Mouse (Mus musculus) heart, embryonic 14.5 days (tissue): ENCODE measurements around the gene Slc22a3. TPM values are rescaled to one million over a fixed set of nuclear protein-coding genes. Genes with fewer than 3 reads are reported as not detected.

Source experiments
- ATAC-seq: fragments of 200-750 bp; cut with Nextera tagmentation; 2 replicates; pipeline ENCODE4 v1.8.0; 2017; ENCODE audit warnings: low read depth, moderate TSS enrichment; ENCODE audit not compliant: insufficient number of reproducible peaks, insufficient read depth, low FRiP score
- H3K27ac ChIP-seq, 2 experiments: fragments of 200-500 bp in 1 of 2; fragments of 300-500 bp in 1 of 2; sonication (generic) in 1 of 2; replicated peaks in 1 of 2; 2 replicates each; pipeline ENCODE4 v1.5.1; 2012 to 2014; ENCODE audit warnings: low read depth in 2 of 2, low read length in 2 of 2, control low read depth in 1 of 2, mild to moderate bottlenecking in 1 of 2, mixed read lengths in 1 of 2; ENCODE audit not compliant: control insufficient read depth in 1 of 2, insufficient read depth in 1 of 2
- H3K27me3 ChIP-seq: fragments of 300-500 bp; sonication (generic); 2 replicates; pipeline ENCODE4 v1.6.1; 2014; ENCODE audit warnings: mild to moderate bottlenecking, low read length, control low read depth; ENCODE audit not compliant: control insufficient read depth, insufficient read depth
- H3K36me3 ChIP-seq: fragments of 300-500 bp; sonication (generic); 2 replicates; pipeline ENCODE4 v1.6.1; 2014; ENCODE audit warnings: mild to moderate bottlenecking, control low read depth, low read length, mixed read lengths; ENCODE audit not compliant: control insufficient read depth, insufficient read depth
- H3K4me1 ChIP-seq, 2 experiments: fragments of 200-500 bp in 1 of 2; fragments of 300-500 bp in 1 of 2; sonication (generic) in 1 of 2; 2 replicates each; pipeline ENCODE4 v1.6.1; 2012 to 2014; ENCODE audit warnings: low read length in 2 of 2, control low read depth in 1 of 2, mixed read lengths in 1 of 2; ENCODE audit not compliant: control insufficient read depth in 2 of 2, insufficient read depth in 2 of 2
- H3K4me2 ChIP-seq: fragments of 300-500 bp; sonication (generic); 2 replicates; pipeline ENCODE4 v1.6.1; 2014; ENCODE audit warnings: mild to moderate bottlenecking, low read length
- H3K4me3 ChIP-seq, 2 experiments: fragments of 200-500 bp in 1 of 2; fragments of 300-500 bp in 1 of 2; sonication (generic) in 1 of 2; 2 replicates each; pipeline ENCODE4 v1.5.1; 2012 to 2014; ENCODE audit warnings: low read length in 2 of 2, mild to moderate bottlenecking in 2 of 2, control low read depth in 1 of 2, low read depth in 1 of 2, moderate library complexity in 1 of 2; ENCODE audit not compliant: control insufficient read depth in 1 of 2, insufficient read depth in 1 of 2
- H3K9ac ChIP-seq: fragments of 300-500 bp; sonication (generic); 2 replicates; pipeline ENCODE4 v1.6.1; 2014; ENCODE audit warnings: mild to moderate bottlenecking, low read length
- H3K9me3 ChIP-seq: fragments of 300-500 bp; sonication (generic); 2 replicates; pipeline ENCODE4 v1.6.1; 2016; ENCODE audit warnings: low read length, control low read depth; ENCODE audit not compliant: control insufficient read depth
- WGBS: fragments of 180-500 bp; shearing (Covaris S2); extraction: QIAGEN DNeasy Blood & Tissue Kit; methylation state at CpG from one replicate; pipeline ENCODE4 v1.1.7; 2014; 5-methylcytosine and 5-hydroxymethylcytosine counted together
- polyA plus RNA-seq: library from polyadenylated mRNA; unstranded; fragments of >200 nt; fragmentation: Nextera tagmentation; extraction: Ambion mirVana; gene quantifications from 2 replicates; pipeline ENCODE4 v1.2.1, GENCODE M21; 2014

Slc22a3 gene
- polyA plus RNA-seq, 1 experiment from 2014 or later: 0.45 TPM

DNA sequence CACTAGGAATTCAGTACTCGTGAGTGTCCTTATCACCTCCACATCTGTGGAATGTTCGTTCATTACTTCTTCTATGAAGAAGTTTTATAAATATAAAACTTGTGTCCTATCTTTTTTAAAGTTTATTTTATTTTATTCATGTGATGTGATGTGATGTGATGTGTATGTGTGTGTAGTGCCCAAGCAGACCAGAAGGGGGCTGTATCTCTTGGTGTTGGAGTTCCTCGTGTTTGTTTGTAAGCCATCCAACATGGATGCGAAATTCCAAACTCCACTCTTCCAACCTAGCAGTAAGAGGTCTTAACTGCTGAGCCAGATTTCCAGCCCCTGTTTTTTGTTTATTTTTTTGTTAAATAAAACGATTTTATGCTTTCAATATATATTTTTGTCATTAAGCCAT is 6.5 kb upstream of the Slc22a3 start:
- H3K27ac ChIP-seq: no peak overlapping the region
- H3K27me3 ChIP-seq: peaks cover 3% of the 10 kb centered on the region
- WGBS: 72% methylated on average over 5 of the region's 5 CpGs
- ATAC-seq: no peak
- no peaks in the 10 kb centered on the region for H3K4me1 ChIP-seq
- no peak overlapping the region for H3K4me2 ChIP-seq
- 0 out of 2 replicates have a peak, but pooled peaks cover 4% of the 10 kb centered on the region for H3K9me3 ChIP-seq
- H3K36me3 ChIP-seq: no peaks in the 10 kb centered on the region
- H3K4me3 ChIP-seq: no peak overlapping the region
- no peak overlapping the region for H3K9ac ChIP-seq

DNA sequence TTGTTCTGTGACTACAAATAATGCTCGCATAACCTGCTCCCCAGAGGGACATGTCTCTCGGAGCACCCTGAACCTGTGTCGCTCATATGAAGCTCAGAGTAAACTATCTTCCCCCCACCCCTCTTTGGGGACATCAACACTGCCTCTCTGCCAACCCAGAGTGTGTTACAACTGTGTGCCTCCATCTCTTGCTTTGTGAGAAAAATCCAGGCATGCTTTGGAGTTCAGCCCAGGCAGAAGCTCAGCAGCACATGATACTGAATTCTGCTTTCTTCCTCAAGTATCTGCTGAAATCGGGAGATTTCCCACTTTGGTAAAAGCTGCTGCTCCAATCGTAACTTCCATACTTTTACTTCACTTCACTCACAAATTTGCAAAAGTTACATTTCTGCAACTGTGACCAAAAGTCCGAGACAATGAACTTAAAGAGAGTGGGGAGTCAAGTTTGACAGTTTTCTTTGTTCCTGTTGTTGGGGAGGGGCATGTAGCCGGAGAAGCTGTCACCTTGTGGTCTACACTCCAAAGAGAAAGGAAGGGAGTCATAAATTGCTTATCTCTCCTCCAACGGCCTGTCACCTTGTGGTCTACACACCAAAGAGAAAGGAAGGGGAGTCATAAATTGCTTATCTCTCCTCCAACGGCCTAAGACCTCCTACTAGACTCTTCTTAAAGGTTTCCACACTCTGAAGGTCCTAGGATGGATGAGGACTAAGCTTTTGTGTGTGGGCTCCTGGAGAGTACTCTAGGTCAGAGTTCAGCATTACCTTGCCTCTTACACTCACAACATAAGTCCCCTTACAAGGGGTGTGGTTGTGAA is 5.8 kb upstream of the Slc22a3 start:
- Histone ChIP-seq H3K4me1 (no peaks in the 10 kb centered on the region), H3K27ac (no peak overlapping the region)

GRCm38 (mm10) chr17:12511193-12511592 is 3.7 kb upstream of the Slc22a3 start:
- 59% methylated on average over 3 of the region's 3 CpGs for WGBS
- Histone ChIP-seq H3K27ac (no peak overlapping the region), H3K36me3 (no peaks in the 10 kb centered on the region), H3K27me3 (peaks cover 31% of the 10 kb centered on the region), H3K9me3 (0 out of 2 replicates have a peak, but pooled peaks cover 4% of the 10 kb centered on the region), H3K9ac (no peak overlapping the region), H3K4me3 (no peak overlapping the region), H3K4me2 (no peak overlapping the region), H3K4me1 (peaks cover 2 to 3% of the 10 kb centered on the region in 2 experiments; a peak in 1 of 4 replicates)
- ATAC-seq: no peak

More for the DNA sequence above, 5.8 kb upstream of the Slc22a3 start:
- no peaks in the 10 kb centered on the region for H3K36me3 ChIP-seq
- ATAC-seq: no peak
- no peak overlapping the region for H3K9ac ChIP-seq
- 65% methylated on average over 9 of the region's 9 CpGs for WGBS
- H3K27me3 ChIP-seq: peaks cover 10% of the 10 kb centered on the region
- 0 out of 2 replicates have a peak, but pooled peaks cover 4% of the 10 kb centered on the region for H3K9me3 ChIP-seq
- no peak overlapping the region for H3K4me2 ChIP-seq
- H3K4me3 ChIP-seq: no peak overlapping the region

GRCm38 (mm10) chr17:12508376-12508775 is 872 bp upstream of the Slc22a3 start:
- 42% methylated on average over 7 of the region's 7 CpGs for WGBS
- Histone ChIP-seq H3K4me1 (peaks cover 2 to 3% of the 10 kb centered on the region in 2 experiments; a peak in 1 of 4 replicates), H3K4me3 (no peak overlapping the region), H3K4me2 (no peak overlapping the region), H3K36me3 (no peaks in the 10 kb centered on the region), H3K9ac (no peak overlapping the region), H3K27me3 (peaks cover 54% of the 10 kb centered on the region), H3K27ac (no peak overlapping the region), H3K9me3 (no peaks in the 10 kb centered on the region)
- ATAC-seq: no peak; the same call in 1 of the 2 replicates

GRCm38 (mm10) chr17:12506903-12507563 is 471 bp downstream of the Slc22a3 start:
- WGBS: 2% methylated on average over 58 of the region's 65 CpGs
- H3K9ac ChIP-seq: peak overlapping the region; percentile 49; the same call in 1 of the 2 replicates

DNA sequence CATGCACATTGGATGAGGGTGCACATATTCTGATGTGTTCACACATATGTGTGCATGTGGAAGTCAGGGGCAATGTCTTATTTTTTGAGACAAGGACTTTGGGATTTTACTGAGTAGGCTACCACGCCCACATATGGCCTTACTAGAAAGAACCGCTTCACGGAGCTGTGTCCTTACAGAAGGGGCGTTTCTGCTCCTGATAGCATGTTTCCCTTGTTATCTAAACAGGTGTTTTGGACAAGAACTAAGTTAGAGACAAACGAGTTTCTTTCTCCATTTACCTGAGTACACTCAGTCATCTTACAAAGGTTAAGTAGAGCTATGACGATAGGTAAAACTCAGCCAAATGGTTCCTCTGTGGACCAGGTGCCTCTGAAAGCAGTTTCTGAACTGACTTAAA is 1.8 kb downstream of the Slc22a3 start:
- no peak for ATAC-seq
- Histone ChIP-seq H3K4me1 (peaks cover 2 to 3% of the 10 kb centered on the region in 2 experiments; a peak in 1 of 4 replicates), H3K27me3 (peaks cover 54% of the 10 kb centered on the region), H3K4me3 (no peak overlapping the region), H3K36me3 (no peaks in the 10 kb centered on the region), H3K9ac (no peak overlapping the region), H3K4me2 (no peak overlapping the region), H3K27ac (no peak overlapping the region), H3K9me3 (no peaks in the 10 kb centered on the region)
- WGBS: 69% methylated on average over 6 of the region's 6 CpGs

More at GRCm38 (mm10) chr17:12506903-12507563, 471 bp downstream of the Slc22a3 start:
- peaks cover 2 to 3% of the 10 kb centered on the region in 2 experiments; a peak in 1 of 4 replicates for H3K4me1 ChIP-seq
- H3K4me2 ChIP-seq: peak overlapping the region; percentile 79
- no peaks in the 10 kb centered on the region for H3K9me3 ChIP-seq
- H3K36me3 ChIP-seq: no peaks in the 10 kb centered on the region
- H3K27ac ChIP-seq: no peak overlapping the region
- ATAC-seq: peak; percentile 39; the same call in 1 of the 2 replicates
- H3K27me3 ChIP-seq: peaks cover 54% of the 10 kb centered on the region
- peak overlapping the region; percentile 32 to 48 for H3K4me3 ChIP-seq

GRCm38 (mm10) chr17:12499426-12499825 is 8.1 kb downstream of the Slc22a3 start:
- H3K4me2 ChIP-seq: no peak overlapping the region
- H3K36me3 ChIP-seq: no peaks in the 10 kb centered on the region
- 76% methylated on average over 8 of the region's 8 CpGs for WGBS
- H3K9me3 ChIP-seq: no peaks in the 10 kb centered on the region
- H3K4me1 ChIP-seq: no peaks in the 10 kb centered on the region
- ATAC-seq: no peak
- no peak overlapping the region for H3K4me3 ChIP-seq
- H3K9ac ChIP-seq: no peak overlapping the region
- H3K27ac ChIP-seq: no peak overlapping the region
- peaks cover 6% of the 10 kb centered on the region for H3K27me3 ChIP-seq
